Mouse (Mus musculus): ENCODE results near the gene Alad.

- no peak for TF ChIP-seq POLR2A (IDR thresholded peaks at IDR 0.05; ENCODE audit: borderline replicate concordance, extremely low read depth, insufficient read depth, insufficient read length, poor library complexity, severe bottlenecking)
- no peak for TF ChIP-seq CTCF (IDR thresholded peaks at IDR 0.05; ENCODE audit: borderline replicate concordance, extremely low read depth, insufficient read depth, insufficient read length)
Measured at GRCm38 (mm10) chr4:62472071-62472470, 47.6 kb downstream of the Alad start.

All from brain, embryonic 14.5 days (tissue).